Mouse (Mus musculus) gastrocnemius, adult 2 months (tissue): Measurements from ENCODE around the gene Fam172a. TPM values are rescaled to one million over a fixed set of nuclear protein-coding genes. Genes with fewer than 3 reads are reported as not detected.

Source experiments
- DNase-seq: peaks from one replicate; pipeline ENCODE4 v3.0.0; 2022
- H3K27ac ChIP-seq: fragments of 200-600 bp; 2 replicates; pipeline ENCODE4 v1.8.1; 2022; ENCODE audit warnings: mild to moderate bottlenecking
- H3K4me3 ChIP-seq: fragments of 200-600 bp; 2 replicates; pipeline ENCODE4 v1.8.1; 2022; ENCODE audit warnings: mild to moderate bottlenecking, moderate library complexity
- CTCF ChIP-seq: fragments of 200-600 bp; IDR thresholded peaks from 2 replicates; pipeline ENCODE4 v1.8.1; 2022; ENCODE audit warnings: antibody characterized with exemption, mild to moderate bottlenecking, moderate library complexity
- intact Hi-C: fragments of 180-260 bp; cut with DNase I; formaldehyde crosslinking; loops from one replicate; pipeline ENCODE4 v1.15.1; 2025
- total RNA-seq, 2 experiments: library from RNA; stranded (reverse); gene quantifications; 2 replicates each; pipeline ENCODE4 v1.2.3; 2021

Fam172a gene
- total RNA-seq, 2 experiments from 2014 or later, result 7.8 to 8.7 TPM

DNA sequence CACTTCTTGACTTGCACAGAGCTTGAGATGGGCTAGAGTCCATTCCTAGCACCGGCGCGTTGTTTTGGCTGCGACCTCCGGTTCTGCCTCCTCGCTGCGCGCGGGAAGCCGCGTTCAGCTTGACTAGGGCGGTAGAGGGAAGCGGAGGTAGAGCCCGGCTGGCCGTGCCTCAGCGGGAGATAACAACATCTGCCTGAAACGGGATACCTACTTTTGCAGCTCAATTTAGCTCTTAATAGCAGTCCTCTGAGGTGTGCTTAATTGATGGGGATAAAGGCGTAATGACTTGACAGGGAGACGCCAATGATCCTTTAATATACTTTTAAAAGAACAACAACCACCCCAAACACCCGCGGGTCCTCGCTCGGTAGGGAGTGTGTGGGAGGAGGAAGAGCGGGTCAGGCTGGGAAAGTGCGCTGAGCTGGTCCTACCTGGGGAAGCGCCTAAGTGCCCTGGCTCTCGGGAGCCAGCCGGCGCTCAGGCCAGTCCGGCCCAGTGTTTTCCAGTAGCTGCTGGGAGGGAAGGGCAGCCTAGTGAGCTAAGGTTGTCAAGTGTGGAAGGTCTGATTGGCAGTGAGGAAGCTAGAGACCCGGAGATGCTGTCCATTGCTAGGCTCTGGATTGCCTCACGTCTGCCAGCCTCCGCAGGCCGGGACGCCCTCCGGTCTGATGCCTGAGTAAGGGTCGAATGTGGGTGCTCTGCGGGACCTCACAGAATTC, 508.4 kb downstream of the Fam172a start:
- Histone ChIP-seq H3K4me3 (peak overlapping the region; percentile 60), H3K27ac (no peak overlapping the region)
- TF ChIP-seq CTCF, result no peak
- intact Hi-C loops, result no loop called here
- no peak for DNase-seq

DNA sequence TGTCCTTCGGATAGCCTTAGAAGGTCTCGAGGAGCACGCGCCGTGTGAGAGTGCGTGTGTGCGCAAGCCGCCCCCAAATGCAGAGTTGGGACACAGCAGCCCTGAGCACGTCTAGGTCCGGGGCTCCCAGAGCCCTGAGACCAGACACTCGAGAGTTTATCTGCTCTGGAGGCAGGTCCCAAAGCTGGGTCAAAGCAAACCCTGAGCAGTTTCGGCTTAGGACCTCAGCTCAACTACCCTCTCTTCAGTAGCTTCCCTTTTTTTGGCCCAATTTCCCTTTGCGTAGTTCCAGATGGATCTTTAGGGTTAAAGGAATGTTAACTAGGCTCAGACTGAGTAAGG, 508.9 kb downstream of the Fam172a start:
- Histone ChIP-seq H3K27ac (no peak overlapping the region), H3K4me3 (peak overlapping the region; percentile 60)
- intact Hi-C loops, result no loop called here

DNA sequence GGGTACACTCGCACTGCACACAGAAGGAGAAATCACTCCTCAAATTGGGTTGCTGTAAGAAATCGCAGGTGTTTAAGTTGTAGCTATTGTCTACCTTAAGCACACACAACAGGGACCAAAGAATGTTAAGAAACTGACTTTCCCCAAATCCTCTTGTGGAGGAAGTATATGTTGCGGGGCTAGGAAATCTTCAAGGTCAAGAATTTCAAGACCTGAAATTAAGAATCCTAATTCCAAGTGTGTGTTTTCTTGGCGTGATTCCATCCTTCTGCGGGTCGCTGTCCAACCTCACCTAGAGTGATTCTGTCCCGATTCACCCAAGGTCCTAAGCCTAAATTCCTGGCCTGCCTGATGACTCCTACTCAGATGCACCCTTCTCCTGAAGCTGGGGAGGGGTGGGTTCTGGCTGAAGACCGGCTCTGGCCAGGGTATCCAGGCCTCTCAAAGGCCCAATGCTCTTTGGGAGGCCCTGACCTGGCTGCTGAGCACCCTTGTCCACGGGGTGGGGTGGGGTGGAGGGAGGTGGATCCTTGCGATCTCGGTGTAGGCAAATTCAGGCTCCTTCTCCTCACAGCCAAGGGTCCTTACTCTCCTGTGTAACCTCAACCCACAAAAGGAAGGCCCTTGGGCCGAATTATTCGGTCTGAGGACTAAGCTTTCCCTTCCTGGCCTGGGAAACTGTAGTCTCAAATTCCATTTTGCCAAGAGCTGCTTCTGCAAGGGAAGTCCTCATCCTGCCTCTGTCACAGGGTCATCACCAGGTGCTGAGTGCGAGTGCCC, 509.6 kb downstream of the Fam172a start:
- intact Hi-C loops, result no loop called here
- no peak for TF ChIP-seq CTCF
- Histone ChIP-seq H3K4me3 (no peak overlapping the region), H3K27ac (no peak overlapping the region)
- DNase-seq, result no peak

More for the DNA sequence above, 508.9 kb downstream of the Fam172a start:
- DNase-seq, result no peak
- TF ChIP-seq CTCF, result no peak

DNA sequence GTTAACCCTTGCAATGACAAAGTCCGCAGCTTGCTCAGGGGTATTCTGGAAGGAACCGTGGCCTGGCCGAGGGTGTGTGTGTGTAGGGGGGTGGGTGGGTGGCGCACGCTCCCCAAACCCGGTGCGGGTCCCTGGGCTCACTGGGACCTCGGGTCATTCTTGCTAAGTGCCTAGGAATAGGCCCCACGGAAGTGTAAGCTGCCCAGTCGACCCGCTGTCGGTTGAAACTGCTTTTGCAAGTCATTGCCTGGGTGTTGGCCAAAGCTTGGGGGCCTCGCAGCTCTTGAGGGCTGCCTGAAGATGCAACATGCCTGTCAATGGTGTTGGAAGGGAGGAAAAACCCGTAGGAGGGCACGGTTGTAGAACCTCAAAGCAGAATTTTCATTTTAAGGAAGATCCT, 510.3 kb downstream of the Fam172a start:
- intact Hi-C loops, result no loop called here
- no peak for DNase-seq
- H3K4me3 ChIP-seq, result no peak overlapping the region
- no peak for TF ChIP-seq CTCF
- H3K27ac ChIP-seq, result no peak overlapping the region

DNA sequence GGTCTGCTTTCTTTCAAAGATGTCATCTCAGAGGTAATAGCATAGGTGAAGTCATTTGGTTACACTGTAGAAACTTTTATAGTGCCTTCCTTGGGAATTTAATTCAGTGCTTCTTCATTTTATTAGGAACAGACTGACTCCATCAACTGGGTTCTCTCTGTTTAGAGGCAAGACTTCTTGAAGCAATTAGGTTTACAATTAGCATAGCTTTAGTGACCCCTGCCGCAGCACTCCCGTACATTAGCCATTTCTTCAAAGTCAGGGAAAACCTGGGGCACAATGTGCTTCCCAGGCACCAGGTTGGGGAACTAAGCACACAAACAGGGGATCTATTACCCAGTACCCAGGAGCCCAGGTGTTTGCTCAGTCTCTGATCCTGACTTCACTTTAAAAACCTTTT, 511.3 kb downstream of the Fam172a start:
- DNase-seq, result no peak
- no peak for TF ChIP-seq CTCF
- Histone ChIP-seq H3K4me3 (no peak overlapping the region), H3K27ac (no peak overlapping the region)
- intact Hi-C loops, result no loop called here

DNA sequence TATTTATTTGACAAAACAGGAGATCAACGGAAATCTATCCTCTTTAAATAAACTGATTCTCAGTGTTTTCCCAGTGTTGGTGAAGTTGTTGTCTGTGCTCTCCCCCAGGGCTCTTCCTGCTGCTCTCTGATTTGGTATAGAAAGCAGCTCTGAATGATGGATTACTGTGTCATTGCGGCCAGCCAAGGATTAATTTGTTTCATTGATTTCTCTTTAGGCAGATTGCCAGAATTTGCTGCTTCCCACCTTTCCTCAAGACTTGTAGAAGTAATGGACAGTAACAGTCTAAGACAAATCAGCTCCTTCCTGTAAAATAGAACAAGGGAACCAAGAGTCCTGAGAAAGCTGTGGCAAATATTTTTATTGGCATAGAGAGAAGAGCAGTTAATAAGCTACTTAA, 513.4 kb downstream of the Fam172a start:
- H3K27ac ChIP-seq, result no peak overlapping the region
- no peak overlapping the region for H3K4me3 ChIP-seq
- intact Hi-C loops, result no loop called here
- no peak for TF ChIP-seq CTCF
- no peak for DNase-seq
